Mouse (Mus musculus) limb, embryonic 14.5 days (tissue): ENCODE measurements around the gene Cd320. TPM values are rescaled to one million over a fixed set of nuclear protein-coding genes. Genes with fewer than 3 reads are reported as not detected.

ENCODE experiments used
- ATAC-seq: fragments of 200-750 bp; cut with Nextera tagmentation; 2 replicates; pipeline ENCODE4 v1.8.0; 2017; ENCODE audit warnings: low read depth, moderate number of reproducible peaks, moderate TSS enrichment; ENCODE audit not compliant: low FRiP score
- DNase-seq: peaks from one replicate; pipeline ENCODE4 v3.0.0-alpha.2; 2015; ENCODE audit warnings: low spot score
- H3K27ac ChIP-seq: fragments of 300-500 bp; sonication (generic); replicated peaks from 2 replicates; pipeline ENCODE4 v1.5.1; 2014; ENCODE audit warnings: low read depth, mild to moderate bottlenecking, low read length, moderate library complexity, mixed read lengths
- H3K27me3 ChIP-seq: fragments of 300-500 bp; sonication (generic); 2 replicates; pipeline ENCODE4 v1.6.1; 2014; ENCODE audit warnings: low read length, mixed read lengths; ENCODE audit not compliant: control insufficient read depth, insufficient read depth
- H3K36me3 ChIP-seq: fragments of 300-500 bp; sonication (generic); 2 replicates; pipeline ENCODE4 v1.6.1; 2014; ENCODE audit warnings: mild to moderate bottlenecking, low read length, moderate library complexity, mixed read lengths; ENCODE audit not compliant: control insufficient read depth, insufficient read depth
- H3K4me1 ChIP-seq: fragments of 300-500 bp; sonication (generic); 2 replicates; pipeline ENCODE4 v1.6.1; 2014; ENCODE audit warnings: antibody characterized with exemption, low read length, mixed read lengths; ENCODE audit not compliant: control insufficient read depth, insufficient read depth
- H3K4me2 ChIP-seq: fragments of 300-500 bp; sonication (generic); replicated peaks from 2 replicates; pipeline ENCODE4 v1.6.1; 2014; ENCODE audit warnings: low read depth, mild to moderate bottlenecking, low read length, moderate library complexity; ENCODE audit not compliant: severe bottlenecking
- H3K4me3 ChIP-seq: fragments of 300-500 bp; sonication (generic); replicated peaks from 2 replicates; pipeline ENCODE4 v1.5.1; 2014; ENCODE audit warnings: low read length
- H3K9ac ChIP-seq: fragments of 300-500 bp; sonication (generic); 2 replicates; pipeline ENCODE4 v1.6.1; 2014; ENCODE audit warnings: mild to moderate bottlenecking, low read depth, low read length, moderate library complexity; ENCODE audit not compliant: severe bottlenecking
- H3K9me3 ChIP-seq: fragments of 300-500 bp; sonication (generic); 2 replicates; pipeline ENCODE4 v1.6.1; 2016; ENCODE audit warnings: low read length; ENCODE audit not compliant: control insufficient read depth
- POLR2A ChIP-seq: fragments of 200-500 bp; IDR thresholded peaks from 2 replicates; pipeline ENCODE4 v1.8.0; 2012; ENCODE audit warnings: inconsistent platforms, mild to moderate bottlenecking, moderate library complexity, borderline replicate concordance; ENCODE audit not compliant: insufficient read depth, insufficient read length; ENCODE audit errors: extremely low read depth
- WGBS: fragments of 180-500 bp; shearing (Covaris S2); extraction: QIAGEN DNeasy Blood & Tissue Kit; methylation state at CpG from one replicate; pipeline ENCODE4 v1.1.7; 2014; 5-methylcytosine and 5-hydroxymethylcytosine counted together
- polyA plus RNA-seq, 2 experiments: library from polyadenylated mRNA; depleted of rRNA in 1 of 2; stranded (reverse) in 1 of 2; unstranded in 1 of 2; fragments of >200 nt; fragmentation: Nextera tagmentation in 1 of 2; extraction: Ambion mirVana in 1 of 2; gene quantifications; 2 replicates each; pipeline versions ENCODE4 v1.2.1 to v1.2.3; 2012 to 2014

The Cd320 gene
- polyA plus RNA-seq (2012; rRNA removed) (42.9 and 45.9 TPM in 2 replicates), polyA plus RNA-seq (2014; fragmentation: Nextera tagmentation; extraction: Ambion mirVana) (57.9 and 59.4 TPM in 2 replicates)

DNA sequence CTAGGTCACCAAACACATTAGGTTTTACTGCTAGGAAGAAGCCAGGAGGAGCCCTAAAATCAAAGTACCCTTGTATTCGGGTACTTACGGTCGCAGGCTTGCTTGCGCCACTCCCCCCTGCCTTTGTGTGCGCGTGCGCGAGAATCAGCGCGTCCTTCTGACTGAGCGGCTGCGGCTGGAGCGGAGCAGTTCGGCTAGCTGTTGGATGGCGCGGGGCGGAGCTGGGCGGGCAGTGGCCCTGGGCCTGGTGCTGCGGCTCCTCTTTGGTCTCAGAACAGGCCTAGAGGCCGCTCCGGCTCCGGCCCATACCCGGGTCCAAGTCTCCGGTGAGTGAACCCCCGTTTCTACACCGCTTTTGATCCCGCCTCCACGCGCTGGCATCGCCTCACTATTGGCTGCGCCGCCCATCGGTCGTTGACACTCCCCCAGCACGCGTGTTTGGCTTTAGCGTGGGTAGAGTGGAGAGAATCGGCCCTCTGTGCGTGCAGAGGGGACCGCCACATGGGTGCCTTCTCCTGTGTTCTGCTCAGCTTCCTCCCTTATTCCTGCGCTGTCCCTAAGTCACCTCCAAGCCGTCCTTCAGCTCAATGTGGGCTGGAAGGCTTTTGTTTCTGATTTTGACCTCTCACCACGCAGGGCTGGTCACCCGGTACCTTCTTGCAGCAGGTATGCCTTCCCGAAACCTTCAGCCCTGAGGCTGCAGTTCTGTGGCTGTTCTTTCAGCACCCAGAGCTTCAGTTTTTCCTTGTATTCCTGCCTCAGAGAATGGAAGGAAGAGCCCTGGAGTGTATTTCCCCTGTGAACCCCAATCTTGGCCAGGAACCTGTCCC, at the start of gene Cd320:
Gene Cd320, plus strand, starts transcription at position 126 of the 830 bp plus-strand sequence.
- WGBS, result under 1% methylated on average over 42 of the region's 45 CpGs
- H3K27ac ChIP-seq, result no peak within 1 kb of the TSS
- peak within 1 kb of the TSS; percentile 58 for H3K9ac ChIP-seq
- H3K27me3 ChIP-seq, result no peaks in the 10 kb centered on the region
- H3K4me1 ChIP-seq, result peaks cover 7% of the 10 kb centered on the region
- DNase-seq (peak; percentile 90), ATAC-seq (peak; percentile 93)
- peak within 1 kb of the TSS; percentile 79 for H3K4me3 ChIP-seq
- no peaks in the 10 kb centered on the region for H3K9me3 ChIP-seq
- H3K36me3 ChIP-seq, result peaks cover 18% of the 10 kb centered on the region
- peak within 1 kb of the TSS; percentile 72 for H3K4me2 ChIP-seq
- TF ChIP-seq POLR2A, result 0 out of 2 replicates have a peak, but pooled peaks have one; percentile 60

DNA sequence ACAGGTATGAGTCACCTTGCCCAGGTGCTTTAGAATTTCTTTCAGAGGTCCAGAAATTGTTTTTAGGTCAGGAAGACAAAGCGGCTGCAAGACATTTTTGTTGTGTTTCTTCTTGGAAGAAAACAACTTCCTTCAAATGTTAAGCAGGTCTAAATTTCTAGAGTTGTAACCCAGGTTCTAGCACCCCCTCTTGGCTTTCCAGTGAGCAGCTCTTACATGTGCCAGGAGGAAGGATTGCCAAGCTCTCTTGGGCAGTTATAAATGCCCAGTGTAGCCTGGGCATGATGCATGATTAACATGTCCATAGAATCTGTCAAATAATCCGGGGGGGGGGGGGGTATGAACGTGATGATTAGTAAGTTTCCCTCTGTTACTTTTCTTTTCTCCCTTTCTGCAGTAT, 44.6 kb upstream of the Cd320 start:
- Histone ChIP-seq H3K9ac (no peak overlapping the region), H3K36me3 (no peaks in the 10 kb centered on the region), H3K4me3 (no peak overlapping the region), H3K27me3 (no peaks in the 10 kb centered on the region), H3K9me3 (no peaks in the 10 kb centered on the region), H3K27ac (no peak overlapping the region), H3K4me2 (no peak overlapping the region), H3K4me1 (no peaks in the 10 kb centered on the region)
- ATAC-seq (no peak), DNase-seq (no peak)
- TF ChIP-seq POLR2A, result no peak
- WGBS, result 53% methylated on average over 3 of the region's 3 CpGs

DNA sequence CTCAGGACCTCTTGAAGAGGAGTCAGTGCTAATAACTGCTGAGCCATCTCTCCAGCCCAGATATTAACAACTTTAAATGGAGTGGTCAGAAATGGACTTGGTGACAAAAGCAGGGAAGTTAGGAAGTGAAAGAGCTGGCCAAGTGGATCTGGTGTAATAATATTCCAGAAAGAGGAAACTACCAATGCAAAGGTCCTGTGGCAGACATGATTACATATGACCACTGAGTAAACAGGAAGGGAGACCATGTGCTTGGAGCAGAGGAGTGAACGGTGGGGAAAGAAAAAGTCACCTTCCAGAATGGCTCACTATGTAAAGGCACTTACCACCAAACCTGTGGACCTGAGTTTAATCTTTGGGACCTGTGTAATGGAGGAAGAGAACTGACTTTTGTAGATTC, 43.6 kb upstream of the Cd320 start:
- no peak overlapping the region for H3K4me2 ChIP-seq

DNA sequence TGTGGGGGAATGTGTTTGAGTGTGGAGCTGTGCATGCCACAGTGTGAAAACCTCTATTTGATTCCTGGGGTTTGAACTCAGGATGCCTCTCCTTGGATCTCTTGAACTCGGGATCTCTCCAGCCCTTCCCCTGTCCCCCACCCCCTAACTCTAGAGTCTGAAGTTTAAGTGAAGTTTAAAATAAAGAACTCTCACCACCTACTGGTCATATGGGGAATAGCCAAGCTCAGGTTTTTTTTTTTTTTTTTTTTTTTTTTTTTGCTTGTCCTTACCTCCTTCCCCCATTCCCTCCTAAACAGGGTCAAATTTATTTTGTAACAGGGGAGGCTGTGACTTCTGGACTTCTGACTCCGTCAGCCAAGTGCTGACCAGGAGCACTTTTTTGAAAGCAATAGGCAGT, 40.7 kb upstream of the Cd320 start:
- Histone ChIP-seq H3K4me3 (no peak overlapping the region), H3K27me3 (no peaks in the 10 kb centered on the region), H3K36me3 (no peaks in the 10 kb centered on the region), H3K9me3 (no peaks in the 10 kb centered on the region), H3K4me2 (no peak overlapping the region), H3K9ac (no peak overlapping the region), H3K27ac (no peak overlapping the region), H3K4me1 (no peaks in the 10 kb centered on the region)
- 0% methylated on average over 2 of the region's 2 CpGs for WGBS
- no peak for TF ChIP-seq POLR2A
- ATAC-seq (no peak), DNase-seq (no peak)

More for the DNA sequence above, 43.6 kb upstream of the Cd320 start:
- ATAC-seq (no peak), DNase-seq (no peak)
- TF ChIP-seq POLR2A, result no peak
- H3K4me3 ChIP-seq, result no peak overlapping the region
- no peaks in the 10 kb centered on the region for H3K9me3 ChIP-seq
- H3K9ac ChIP-seq, result no peak overlapping the region
- no peak overlapping the region for H3K27ac ChIP-seq
- no peaks in the 10 kb centered on the region for H3K27me3 ChIP-seq
- no peaks in the 10 kb centered on the region for H3K36me3 ChIP-seq
- no peaks in the 10 kb centered on the region for H3K4me1 ChIP-seq
- 66% methylated on average over 1 of the region's 1 CpGs for WGBS

DNA sequence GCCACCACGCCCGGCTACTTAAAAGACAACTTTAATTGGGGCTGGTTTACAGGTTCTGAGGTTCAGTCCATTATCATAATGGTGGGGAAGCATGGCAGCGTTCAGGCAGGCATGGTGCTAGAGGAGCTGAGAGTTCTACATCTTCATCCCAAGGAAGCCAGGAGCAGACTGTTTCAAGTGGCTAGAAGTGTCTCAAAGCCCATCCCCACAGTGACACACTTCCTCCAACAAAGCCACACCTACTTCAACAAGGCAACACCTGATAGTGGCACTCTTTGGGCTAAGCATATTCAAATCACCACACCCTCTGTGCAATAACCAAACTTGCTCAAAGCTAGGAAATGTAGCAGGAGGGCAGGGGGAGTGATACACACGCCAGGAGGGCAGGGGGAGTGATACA, 38.7 kb upstream of the Cd320 start:
- H3K27ac ChIP-seq, result no peak overlapping the region
- no peaks in the 10 kb centered on the region for H3K36me3 ChIP-seq
- ATAC-seq, result no peak
- no peaks in the 10 kb centered on the region for H3K9me3 ChIP-seq
- no peak overlapping the region for H3K9ac ChIP-seq
- no peaks in the 10 kb centered on the region for H3K27me3 ChIP-seq
- H3K4me1 ChIP-seq, result no peaks in the 10 kb centered on the region
- no peak overlapping the region for H3K4me2 ChIP-seq
- DNase-seq, result no peak
- no peak for TF ChIP-seq POLR2A
- no peak overlapping the region for H3K4me3 ChIP-seq
- 56% methylated on average over 4 of the region's 4 CpGs for WGBS
